Comparison of ENCODE assay signal across 20 mouse cellular contexts in the genomic region with DNA sequence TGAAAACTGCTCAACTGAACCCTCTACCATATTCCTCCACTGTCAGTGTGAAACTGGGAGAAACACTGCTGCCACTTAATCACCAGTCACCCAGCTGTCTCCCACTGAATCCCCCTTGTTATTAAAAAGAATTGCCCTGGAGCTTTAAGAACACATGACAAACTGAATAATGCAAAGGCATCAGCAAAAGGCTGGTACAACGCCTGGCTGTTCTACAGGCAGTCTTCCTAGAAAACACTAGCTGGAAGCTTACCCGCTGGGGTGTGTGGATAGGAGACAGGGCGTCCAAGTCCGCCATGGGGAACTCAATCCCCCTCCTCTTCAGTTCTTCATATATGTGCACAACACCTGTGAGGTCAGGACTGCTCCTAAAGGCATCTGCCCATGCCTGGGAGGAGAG. TPM values are rescaled to one million over a fixed set of nuclear protein-coding genes. Genes with fewer than 3 reads are reported as not detected.
DNase-seq lines count a peak whose midpoint lies in the region; ATAC-seq and TF ChIP-seq lines count a peak whose summit lies in the region.
"Had no signal": no experiment of that assay in that cellular context is flagged by ENCODE, and none has a peak within 500 bp of the region (broad histone marks: within the 10 kb centered on the region; RNA-seq: fewer than 3 reads in every experiment).

No protein-coding gene starts in this region.

- 0 out of 2 replicates have a peak, but pooled peaks cover 5% of the 10 kb centered on the region for H3K36me3 ChIP-seq in midbrain, embryonic 12.5 days
- H3K36me3 ChIP-seq in midbrain, embryonic 10.5 days: 0 out of 2 replicates have a peak, but pooled peaks cover 4% of the 10 kb centered on the region
- H3K36me3 ChIP-seq in forebrain, embryonic 15.5 days: no peaks in the 10 kb centered on the region
- no peaks in the 10 kb centered on the region for H3K36me3 ChIP-seq in midbrain, embryonic 15.5 days (replicated peaks)
- H3K36me3 ChIP-seq in thymus, adult 2 months (ENCODE audit: control insufficient read depth, insufficient read depth, low read length): no peaks in the 10 kb centered on the region

- WGBS in midbrain, embryonic 12.5 days: 83% methylated on average over 4 of the region's 4 CpGs
- WGBS in midbrain, embryonic 10.5 days: 91% methylated on average over 4 of the region's 4 CpGs
- 56% methylated on average over 4 of the region's 4 CpGs for WGBS in forebrain, embryonic 15.5 days
- WGBS in midbrain, embryonic 15.5 days: 74% methylated on average over 4 of the region's 4 CpGs
- WGBS in thymus, adult 2 months: 98% methylated on average over 4 of the region's 4 CpGs

- H3K4me2 ChIP-seq in midbrain, embryonic 12.5 days (replicated peaks): no peak overlapping the region
- no peak overlapping the region for H3K4me2 ChIP-seq in forebrain, embryonic 15.5 days (replicated peaks)
- no peak overlapping the region for H3K4me2 ChIP-seq in midbrain, embryonic 15.5 days
- H3K4me2 ChIP-seq: liver, embryonic 12.5 days had no signal

- no peak overlapping the region for H3K9ac ChIP-seq in midbrain, embryonic 12.5 days (replicated peaks)
- no peak overlapping the region for H3K9ac ChIP-seq in forebrain, embryonic 15.5 days (replicated peaks)
- H3K9ac ChIP-seq in midbrain, embryonic 15.5 days: no peak overlapping the region
- H3K9ac ChIP-seq: liver, embryonic 12.5 days had no signal

- TF ChIP-seq POLR2A in thymus, adult 2 months (IDR thresholded peaks at IDR 0.05; ENCODE audit: control insufficient read depth, extremely low read depth, insufficient read depth, low read length, poor library complexity): no peak

- peak; percentile 11 for DNase-seq in gastrocnemius, adult 2 months
- DNase-seq in gastrocnemius, postnatal 25 days: no peak
- DNase-seq in midbrain, embryonic 10.5 days (ENCODE audit: low spot score): no peak
- no peak for DNase-seq in heart, adult 8-10 months (ENCODE audit: low spot score)
- DNase-seq in thymus, adult 2 months: no peak
- DNase-seq: adrenal gland, adult 2 months; cerebellum, adult 9-10 months; heart, postnatal 4 days; kidney, adult 11 months; kidney, postnatal 4 days; lung, adult 18-20 months; lung, postnatal 10 days; retina, postnatal 1 day; right cerebral cortex, postnatal 25 days; thymus, postnatal 14 days had no signal

- no peak for ATAC-seq in midbrain, embryonic 12.5 days (ENCODE audit: low FRiP score, low read depth)
- no peak for ATAC-seq in forebrain, embryonic 15.5 days (replicated peaks)
- ATAC-seq in midbrain, embryonic 15.5 days (replicated peaks): 0 out of 2 replicates have a peak, but pooled peaks have one; percentile 11
- ATAC-seq: liver, embryonic 12.5 days had no signal

- no peak for TF ChIP-seq CTCF in gastrocnemius, adult 2 months (IDR thresholded peaks at IDR 0.05)
- TF ChIP-seq CTCF in thymus, adult 2 months (IDR thresholded peaks at IDR 0.05; ENCODE audit: borderline replicate concordance, control insufficient read depth, extremely low read depth, insufficient read depth, low read length, poor library complexity): no peak

- intact Hi-C loops in gastrocnemius, adult 2 months (cut with DNase I): no loop called here

- H3K4me1 ChIP-seq in midbrain, embryonic 12.5 days: peaks cover 18% of the 10 kb centered on the region
- H3K4me1 ChIP-seq in midbrain, embryonic 10.5 days: peaks cover 7% of the 10 kb centered on the region; the same call in 1 of the 2 replicates
- peaks cover 27% of the 10 kb centered on the region for H3K4me1 ChIP-seq in forebrain, embryonic 15.5 days
- H3K4me1 ChIP-seq in midbrain, embryonic 15.5 days: peaks cover 22% of the 10 kb centered on the region
- peaks cover 6% of the 10 kb centered on the region for H3K4me1 ChIP-seq in thymus, adult 2 months (replicated peaks; ENCODE audit: control insufficient read depth, insufficient read depth, low read length)

- no peaks in the 10 kb centered on the region for H3K9me3 ChIP-seq in midbrain, embryonic 12.5 days
- H3K9me3 ChIP-seq in midbrain, embryonic 10.5 days (replicated peaks): no peaks in the 10 kb centered on the region
- H3K9me3 ChIP-seq in forebrain, embryonic 15.5 days: no peaks in the 10 kb centered on the region
- H3K9me3 ChIP-seq in midbrain, embryonic 15.5 days: no peaks in the 10 kb centered on the region
- H3K9me3 ChIP-seq: heart, embryonic 10.5 days; liver, embryonic 12.5 days had no signal

- no peaks in the 10 kb centered on the region for H3K27me3 ChIP-seq in midbrain, embryonic 12.5 days
- no peaks in the 10 kb centered on the region for H3K27me3 ChIP-seq in midbrain, embryonic 10.5 days (ENCODE audit: low read depth, poor library complexity, severe bottlenecking)
- H3K27me3 ChIP-seq in forebrain, embryonic 15.5 days: no peaks in the 10 kb centered on the region
- H3K27me3 ChIP-seq in midbrain, embryonic 15.5 days (replicated peaks): no peaks in the 10 kb centered on the region
- H3K27me3 ChIP-seq in thymus, adult 2 months (ENCODE audit: control insufficient read depth, insufficient read depth, low read length): no peaks in the 10 kb centered on the region
- H3K27me3 ChIP-seq: liver, embryonic 12.5 days had no signal

- no peak overlapping the region for H3K27ac ChIP-seq in gastrocnemius, adult 2 months
- 0 out of 2 replicates have a peak overlapping the region, but pooled peaks have one; percentile 25 for H3K27ac ChIP-seq in midbrain, embryonic 12.5 days (replicated peaks)
- no peak overlapping the region for H3K27ac ChIP-seq in midbrain, embryonic 10.5 days (replicated peaks)
- peak overlapping the region; percentile 59 for H3K27ac ChIP-seq in forebrain, embryonic 15.5 days (replicated peaks)
- no peak overlapping the region for H3K27ac ChIP-seq in midbrain, embryonic 15.5 days
- no peak overlapping the region for H3K27ac ChIP-seq in thymus, adult 2 months (ENCODE audit: control insufficient read depth, insufficient read depth, low read length)
- H3K27ac ChIP-seq: heart, embryonic 10.5 days; liver, embryonic 12.5 days had no signal

- H3K4me3 ChIP-seq in gastrocnemius, adult 2 months: no peak overlapping the region
- no peak overlapping the region for H3K4me3 ChIP-seq in midbrain, embryonic 12.5 days
- H3K4me3 ChIP-seq in midbrain, embryonic 10.5 days: no peak overlapping the region
- no peak overlapping the region for H3K4me3 ChIP-seq in forebrain, embryonic 15.5 days
- H3K4me3 ChIP-seq in midbrain, embryonic 15.5 days: no peak overlapping the region
- no peak overlapping the region for H3K4me3 ChIP-seq in thymus, adult 2 months (ENCODE audit: control insufficient read depth, insufficient read depth, low read length)
- H3K4me3 ChIP-seq: heart, embryonic 10.5 days; liver, embryonic 12.5 days had no signal

RNA-seq across cellular contexts. Expression of gene Srebf1, which starts 40.0 kb away (rescaled TPM):
- 10 to 100 TPM; 27.5 to 43.4 TPM for total RNA-seq in gastrocnemius, adult 2 months (2021)
- 10 to 100 TPM; 16.8 to 20.0 TPM for total RNA-seq in gastrocnemius, postnatal 25 days (2021)
- polyA plus RNA-seq in midbrain, embryonic 12.5 days (2016; fragmentation: Nextera tagmentation; extraction: Ambion mirVana): 46.8 and 56.8 TPM in 2 replicates
- 47.0 and 51.0 TPM in 2 replicates for polyA plus RNA-seq in midbrain, embryonic 10.5 days (2016; fragmentation: Nextera tagmentation; extraction: Ambion mirVana)
- 48.2 and 52.7 TPM in 2 replicates for polyA plus RNA-seq in forebrain, embryonic 15.5 days (2015; fragmentation: Nextera tagmentation; extraction: Ambion mirVana)
- 37.0 and 38.3 TPM in 2 replicates for polyA plus RNA-seq in midbrain, embryonic 15.5 days (2015; fragmentation: Nextera tagmentation; extraction: Ambion mirVana)
- 10 to 100 TPM; 31.0 to 42.3 (median 36.5) TPM for total RNA-seq in heart, adult 8-10 months (2022)
- 466 and 519 TPM in 2 replicates for polyA plus RNA-seq in thymus, adult 2 months (2012; rRNA removed)

Comparison
In these comparisons a context has a peak if more than half of its experiments do, and no peak if none do; other contexts are left out.
1. H3K27ac ChIP-seq: peak in midbrain, embryonic 12.5 days (single experiment) and forebrain, embryonic 15.5 days (single experiment); none in gastrocnemius, adult 2 months (single experiment), midbrain, embryonic 10.5 days (single experiment), midbrain, embryonic 15.5 days (single experiment) and thymus, adult 2 months (single experiment).